Mouse (Mus musculus): ENCODE data around the gene Gm44596. TPM values are rescaled to one million over a fixed set of nuclear protein-coding genes. Genes with fewer than 3 reads are reported as not detected.

Gm44596 gene
- total RNA-seq, 2 experiments from 2014 or later: not detected

GRCm38 (mm10) chr6:128418076-128418475 is 42.8 kb downstream of the Gm44596 start:
- H3K27ac ChIP-seq: no peak overlapping the region
- TF ChIP-seq CTCF (IDR thresholded peaks at IDR 0.05): no peak
- DNase-seq (ENCODE audit: extremely low spot score in 1 of 2, low spot score in 2 of 2): no peak
- intact Hi-C loops (cut with DNase I): no loop called here
- H3K4me3 ChIP-seq: no peak overlapping the region

- intact Hi-C loops (cut with DNase I): no loop called here
- H3K4me3 ChIP-seq: no peak overlapping the region
- H3K27ac ChIP-seq: peak overlapping the region; percentile 78
- TF ChIP-seq CTCF (IDR thresholded peaks at IDR 0.05): no peak
- DNase-seq (ENCODE audit: extremely low spot score in 1 of 2, low spot score in 2 of 2): peak in 1 of 2 experiments; percentile 37
Measured at GRCm38 (mm10) chr6:128421036-128421435, 45.7 kb downstream of the Gm44596 start.

GRCm38 (mm10) chr6:128421480-128421879 is 46.2 kb downstream of the Gm44596 start:
- intact Hi-C loops (cut with DNase I): no loop called here
- no peak overlapping the region for H3K4me3 ChIP-seq
- H3K27ac ChIP-seq: peak overlapping the region; percentile 78
- no peak for TF ChIP-seq CTCF (IDR thresholded peaks at IDR 0.05)
- DNase-seq (ENCODE audit: extremely low spot score in 1 of 2, low spot score in 2 of 2): no peak

GRCm38 (mm10) chr6:128423496-128424268 is 48.4 kb downstream of the Gm44596 start:
- intact Hi-C loops (cut with DNase I): no loop called here
- DNase-seq (ENCODE audit: extremely low spot score in 1 of 2, low spot score in 2 of 2): no peak

GRCm38 (mm10) chr6:128424269-128425019 is 49.1 kb downstream of the Gm44596 start, which contains the start of gene Itfg2:
Gene Itfg2, minus strand, starts transcription at chr6:128424931.
- H3K27ac ChIP-seq: peak within 1 kb of the TSS; percentile 100
- TF ChIP-seq CTCF (IDR thresholded peaks at IDR 0.05): no peak
- intact Hi-C loops (cut with DNase I): no loop called here
- DNase-seq (ENCODE audit: extremely low spot score in 1 of 2, low spot score in 2 of 2): peak; percentile 94 to 95
- peak within 1 kb of the TSS; percentile 68 for H3K4me3 ChIP-seq

More at GRCm38 (mm10) chr6:128423496-128424268, 48.4 kb downstream of the Gm44596 start:
- H3K27ac ChIP-seq: peak overlapping the region; percentile 100
- TF ChIP-seq CTCF (IDR thresholded peaks at IDR 0.05): no peak
- H3K4me3 ChIP-seq: peak overlapping the region; percentile 68

GRCm38 (mm10) chr6:128425046-128425445 is 49.7 kb downstream of the Gm44596 start:
- Histone ChIP-seq H3K27ac (peak overlapping the region; percentile 100), H3K4me3 (peak overlapping the region; percentile 68)
- intact Hi-C loops (cut with DNase I): no loop called here
- no peak for TF ChIP-seq CTCF (IDR thresholded peaks at IDR 0.05)
- no peak for DNase-seq (ENCODE audit: extremely low spot score in 1 of 2, low spot score in 2 of 2)

- no peak overlapping the region for H3K27ac ChIP-seq
- intact Hi-C loops (cut with DNase I): no loop called here
- TF ChIP-seq CTCF (IDR thresholded peaks at IDR 0.05): no peak
- DNase-seq (ENCODE audit: extremely low spot score in 1 of 2, low spot score in 2 of 2): no peak
- no peak overlapping the region for H3K4me3 ChIP-seq
Measured at GRCm38 (mm10) chr6:128427571-128427970, 52.3 kb downstream of the Gm44596 start.

- TF ChIP-seq CTCF (IDR thresholded peaks at IDR 0.05): no peak
- no peak for DNase-seq (ENCODE audit: extremely low spot score in 1 of 2, low spot score in 2 of 2)
- intact Hi-C loops (cut with DNase I): no loop called here
- H3K27ac ChIP-seq: no peak overlapping the region
- no peak overlapping the region for H3K4me3 ChIP-seq
Measured at GRCm38 (mm10) chr6:128429300-128429699, 54.0 kb downstream of the Gm44596 start.

- DNase-seq (ENCODE audit: extremely low spot score in 1 of 2, low spot score in 2 of 2): no peak
- no peak overlapping the region for H3K27ac ChIP-seq
- intact Hi-C loops (cut with DNase I): loop anchor here (10.0 kb wide), 1 partner anchor 1105 kb away; the partner anchor contains the start of gene Gabarapl1
- H3K4me3 ChIP-seq: no peak overlapping the region
- TF ChIP-seq CTCF (IDR thresholded peaks at IDR 0.05): no peak
Measured at GRCm38 (mm10) chr6:128429826-128430225, 54.5 kb downstream of the Gm44596 start.

- Histone ChIP-seq H3K27ac (no peak overlapping the region), H3K4me3 (no peak overlapping the region)
- intact Hi-C loops (cut with DNase I): loop anchor here (10.0 kb wide), 1 partner anchor 1102 kb away; the partner anchor contains the start of gene Gabarapl1
- no peak for DNase-seq (ENCODE audit: extremely low spot score in 1 of 2, low spot score in 2 of 2)
- TF ChIP-seq CTCF (IDR thresholded peaks at IDR 0.05): no peak
Measured at GRCm38 (mm10) chr6:128432356-128432915, 57.1 kb downstream of the Gm44596 start.

- Histone ChIP-seq H3K27ac (no peak overlapping the region), H3K4me3 (no peak overlapping the region)
- DNase-seq (ENCODE audit: extremely low spot score in 1 of 2, low spot score in 2 of 2): no peak
- no peak for TF ChIP-seq CTCF (IDR thresholded peaks at IDR 0.05)
- intact Hi-C loops (cut with DNase I): loop anchor here (10.0 kb wide), 1 partner anchor 1101 kb away; the partner anchor contains the start of gene Gabarapl1
Measured at GRCm38 (mm10) chr6:128433566-128433965, 58.3 kb downstream of the Gm44596 start.

- no peak for DNase-seq (ENCODE audit: extremely low spot score in 1 of 2, low spot score in 2 of 2)
- Histone ChIP-seq H3K4me3 (no peak overlapping the region), H3K27ac (no peak overlapping the region)
- intact Hi-C loops (cut with DNase I): loop anchor here (5.0 to 10.0 kb wide), 2 partner anchors 42 to 1099 kb away; partner anchors contain the start of gene Gabarapl1
- TF ChIP-seq CTCF (IDR thresholded peaks at IDR 0.05): no peak
Measured at GRCm38 (mm10) chr6:128435474-128435873, 60.2 kb downstream of the Gm44596 start.
